Mouse (Mus musculus) intestine, embryonic 14.5 days (tissue): ENCODE data around the gene R3hdm4. TPM values are rescaled to one million over a fixed set of nuclear protein-coding genes. Genes with fewer than 3 reads are reported as not detected.
A peak's percentile ranks its signal among the peaks of the same experiment; 100 is the strongest.

Experiments used
- ATAC-seq: fragments of 200-750 bp; cut with Nextera tagmentation; replicated peaks from 2 replicates; pipeline ENCODE4 v1.8.0; 2017; ENCODE audit warnings: low read depth, moderate number of reproducible peaks, moderate TSS enrichment, moderate library complexity; ENCODE audit not compliant: low FRiP score, low TSS enrichment
- DNase-seq: peaks from one replicate; pipeline ENCODE4 v3.0.0-alpha.2; 2018; ENCODE audit warnings: low spot score
- H3K27ac ChIP-seq: fragments of 300-500 bp; sonication (generic); 2 replicates; pipeline ENCODE4 v1.5.1; 2014; ENCODE audit warnings: low read depth, mild to moderate bottlenecking, control low read depth
- H3K27me3 ChIP-seq: fragments of 300-500 bp; sonication (generic); replicated peaks from 2 replicates; pipeline ENCODE4 v1.6.1; 2014; ENCODE audit warnings: low read length, control low read depth; ENCODE audit not compliant: control insufficient read depth, insufficient read depth
- H3K36me3 ChIP-seq: fragments of 300-500 bp; sonication (generic); 2 replicates; pipeline ENCODE4 v1.6.1; 2014; ENCODE audit warnings: low read length, control low read depth; ENCODE audit not compliant: control insufficient read depth, insufficient read depth
- H3K4me1 ChIP-seq: fragments of 300-500 bp; sonication (generic); replicated peaks from 2 replicates; pipeline ENCODE4 v1.6.1; 2014; ENCODE audit warnings: low read length, control low read depth, mixed read lengths; ENCODE audit not compliant: control insufficient read depth, insufficient read depth
- H3K4me2 ChIP-seq: fragments of 300-500 bp; sonication (generic); 2 replicates; pipeline ENCODE4 v1.6.1; 2014; ENCODE audit warnings: low read length
- H3K4me3 ChIP-seq: fragments of 300-500 bp; sonication (generic); 2 replicates; pipeline ENCODE4 v1.5.1; 2014; ENCODE audit warnings: low read depth, low read length, control low read depth, mixed read lengths
- H3K9ac ChIP-seq: fragments of 300-500 bp; sonication (generic); 2 replicates; pipeline ENCODE4 v1.6.1; 2014; ENCODE audit warnings: mild to moderate bottlenecking, low read length
- H3K9me3 ChIP-seq: fragments of 300-500 bp; sonication (generic); 2 replicates; pipeline ENCODE4 v1.6.1; 2016; ENCODE audit warnings: low read length, control low read depth; ENCODE audit not compliant: control insufficient read depth
- WGBS: fragments of 180-500 bp; shearing (Covaris S2); extraction: QIAGEN DNeasy Blood & Tissue Kit; methylation state at CpG from one replicate; pipeline ENCODE4 v1.1.7; 2014; 5-methylcytosine and 5-hydroxymethylcytosine counted together
- polyA plus RNA-seq: library from polyadenylated mRNA; unstranded; fragments of >200 nt; fragmentation: Nextera tagmentation; extraction: Ambion mirVana; gene quantifications from 2 replicates; pipeline ENCODE4 v1.2.1, GENCODE M21; 2014

Gene R3hdm4
- polyA plus RNA-seq, 1 experiment from 2014 or later: 122 TPM

DNA sequence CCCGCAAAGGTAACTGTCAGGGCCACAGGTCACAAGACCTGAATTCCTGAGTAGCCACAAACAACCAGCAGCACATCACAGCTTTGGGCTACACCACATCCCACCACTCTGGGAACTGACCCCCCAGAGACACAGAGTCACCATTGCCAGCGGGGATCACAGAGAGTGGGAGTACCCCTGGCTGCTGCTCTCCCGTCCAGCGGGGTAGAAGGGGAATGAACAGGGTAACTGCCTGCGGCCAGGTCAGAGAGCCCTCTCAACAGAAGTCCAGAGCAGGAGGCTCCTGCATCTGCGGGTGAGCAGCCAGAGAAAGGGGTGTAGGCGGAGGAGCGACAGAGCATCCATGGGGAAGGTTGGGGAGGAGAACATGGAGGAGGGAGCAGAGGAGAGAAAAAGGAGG, 4.9 kb downstream of the R3hdm4 start:
- no peak for ATAC-seq
- H3K36me3 ChIP-seq: peaks cover 14% of the 10 kb centered on the region
- peak overlapping the region; percentile 85 for H3K4me2 ChIP-seq
- peak overlapping the region; percentile 87 for H3K9ac ChIP-seq
- 11% methylated on average over 8 of the region's 8 CpGs for WGBS
- peak overlapping the region; percentile 61 for H3K4me3 ChIP-seq
- H3K4me1 ChIP-seq: peaks cover 35% of the 10 kb centered on the region; the same call in 1 of the 2 replicates
- H3K27ac ChIP-seq: no peak overlapping the region
- DNase-seq: no peak
- no peaks in the 10 kb centered on the region for H3K9me3 ChIP-seq
- peaks cover 37% of the 10 kb centered on the region for H3K27me3 ChIP-seq

DNA sequence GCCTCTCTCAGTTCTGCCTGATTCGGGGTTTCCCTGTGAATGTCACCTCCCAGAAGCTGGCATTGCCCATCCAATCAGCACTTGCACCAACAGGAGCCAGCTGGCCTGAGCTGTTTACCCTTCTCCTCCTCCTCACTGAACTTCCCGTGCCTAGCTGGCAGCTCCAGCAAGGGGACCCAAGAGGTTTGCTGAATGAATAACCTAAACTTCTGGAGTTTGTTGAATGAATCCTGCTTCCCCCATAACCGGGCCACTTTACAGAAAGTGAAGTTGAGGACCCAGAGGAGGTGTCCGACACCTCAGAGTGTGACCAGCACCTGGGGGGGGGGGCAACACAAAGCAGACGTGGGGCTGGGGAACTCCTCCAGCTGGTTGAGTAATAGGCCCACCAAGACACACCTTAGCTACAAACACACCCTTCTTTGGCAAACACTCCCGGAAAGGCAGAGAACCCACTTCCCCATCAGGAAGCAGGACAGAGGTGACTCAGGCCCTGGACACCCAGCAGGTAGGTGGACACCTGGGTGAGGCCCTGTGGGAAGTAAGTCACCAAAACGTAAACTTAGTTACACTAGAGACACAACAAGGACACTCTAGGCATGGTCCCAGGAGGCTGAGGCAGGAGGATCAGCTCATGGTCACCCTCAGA, 5.9 kb downstream of the R3hdm4 start:
- Histone ChIP-seq H3K4me1 (peaks cover 34% of the 10 kb centered on the region; the same call in 1 of the 2 replicates), H3K4me3 (no peak overlapping the region), H3K27ac (no peak overlapping the region), H3K27me3 (peaks cover 27% of the 10 kb centered on the region), H3K4me2 (peak overlapping the region; percentile 85), H3K9me3 (no peaks in the 10 kb centered on the region), H3K9ac (no peak overlapping the region), H3K36me3 (peaks cover 24% of the 10 kb centered on the region)
- no peak for ATAC-seq
- DNase-seq: no peak
- WGBS: 60% methylated on average over 7 of the region's 7 CpGs

DNA sequence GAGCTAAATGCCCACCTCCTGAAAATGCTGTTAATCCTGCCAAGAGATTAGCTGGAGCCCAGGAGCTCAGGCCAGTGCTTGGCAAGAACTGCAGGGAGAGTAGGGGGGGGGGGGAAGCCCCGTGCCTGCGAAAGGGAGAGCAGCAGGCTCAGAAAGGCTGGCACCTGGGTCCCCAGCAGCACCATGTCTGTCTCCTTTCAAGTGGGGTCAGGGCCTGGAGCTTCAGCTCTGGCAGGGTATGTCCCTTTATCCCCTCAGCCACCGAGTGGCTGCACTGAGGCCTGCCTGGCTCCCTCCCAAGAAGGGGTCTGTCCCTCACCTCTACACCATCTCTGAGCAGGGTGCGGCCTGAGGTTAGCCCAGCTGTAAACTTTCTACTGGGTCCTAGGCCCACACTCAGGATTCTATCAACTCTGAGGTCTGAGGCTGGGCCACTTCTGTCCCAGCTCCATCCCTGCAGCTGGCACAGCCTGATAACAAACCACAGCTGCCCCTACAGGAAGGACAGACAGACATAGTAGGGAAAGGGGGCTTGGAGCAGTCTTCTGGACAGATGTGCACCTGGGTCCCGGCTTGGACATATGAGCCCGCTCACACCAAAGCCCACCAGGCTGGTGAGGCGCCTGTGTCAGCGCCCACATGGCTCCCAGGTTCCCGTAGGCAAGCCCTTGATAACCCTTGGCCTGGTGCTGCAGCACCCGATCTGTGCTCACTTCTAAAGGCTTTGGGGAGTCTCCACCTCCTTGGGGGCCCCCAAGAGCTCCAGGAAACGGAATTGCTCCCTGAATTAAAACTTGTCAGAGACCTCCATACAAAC, 6.7 kb downstream of the R3hdm4 start:
- no peak overlapping the region for H3K4me2 ChIP-seq
- no peak overlapping the region for H3K9ac ChIP-seq
- H3K27ac ChIP-seq: no peak overlapping the region
- peaks cover 19% of the 10 kb centered on the region for H3K27me3 ChIP-seq
- H3K4me1 ChIP-seq: peaks cover 37% of the 10 kb centered on the region; the same call in 1 of the 2 replicates
- H3K9me3 ChIP-seq: no peaks in the 10 kb centered on the region
- peaks cover 24% of the 10 kb centered on the region for H3K36me3 ChIP-seq
- no peak for DNase-seq
- H3K4me3 ChIP-seq: no peak overlapping the region
- WGBS: 70% methylated on average over 11 of the region's 11 CpGs
- no peak for ATAC-seq

DNA sequence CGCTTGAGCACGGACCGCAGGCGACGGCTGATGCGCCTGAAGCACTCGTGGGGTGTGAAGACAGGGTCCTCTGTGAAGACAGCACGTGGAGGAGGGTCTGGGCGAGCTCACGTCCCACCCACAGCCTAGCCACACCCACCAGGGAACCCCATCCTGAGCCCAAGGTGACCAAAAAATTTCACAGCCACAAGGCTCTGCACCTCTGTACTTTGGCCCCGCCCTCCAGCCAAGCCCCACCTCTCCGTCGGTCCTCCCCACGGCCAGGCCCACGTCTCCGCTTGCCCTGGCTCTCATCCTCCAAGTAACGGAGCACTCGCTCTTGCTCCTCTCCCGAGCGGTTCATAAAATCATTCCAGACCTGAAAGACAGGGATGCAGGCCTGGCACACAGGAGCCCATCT, 8.6 kb downstream of the R3hdm4 start:
- H3K36me3 ChIP-seq: peaks cover 24% of the 10 kb centered on the region
- no peak overlapping the region for H3K4me3 ChIP-seq
- 62% methylated on average over 20 of the region's 20 CpGs for WGBS

DNA sequence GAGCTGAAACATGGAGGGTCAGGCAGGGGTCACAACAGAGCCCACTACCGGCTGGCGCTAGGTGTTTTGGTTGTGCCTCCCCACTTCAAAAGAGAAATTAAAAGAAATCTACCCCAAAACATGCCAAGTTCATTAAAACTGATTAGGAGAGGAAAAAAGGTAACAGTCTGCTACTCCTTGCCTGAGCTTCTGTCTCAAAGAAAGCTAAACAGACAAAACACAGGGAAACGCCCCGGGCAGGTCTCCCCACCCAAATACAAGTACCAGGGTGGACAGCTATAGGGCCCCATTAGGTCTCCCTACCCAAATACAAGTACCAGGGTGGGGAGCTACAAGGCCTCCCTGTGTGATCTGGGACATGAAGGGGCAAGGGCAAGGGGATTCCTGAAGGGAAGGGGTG, 10.5 kb downstream of the R3hdm4 start, which contains the start of gene Gm26602:
Gm26602 (plus strand) TSS at position 301 of the 400 bp plus-strand sequence.
- no peak within 1 kb of the TSS for H3K4me3 ChIP-seq
- no peak within 1 kb of the TSS for H3K9ac ChIP-seq
- H3K9me3 ChIP-seq: no peaks in the 10 kb centered on the region
- peaks cover 18% of the 10 kb centered on the region; the same call in 1 of the 2 replicates for H3K4me1 ChIP-seq
- DNase-seq (no peak), ATAC-seq (no peak)
- no peak within 1 kb of the TSS for H3K4me2 ChIP-seq
- 90% methylated on average over 4 of the region's 4 CpGs for WGBS
- no peaks in the 10 kb centered on the region for H3K27me3 ChIP-seq
- H3K36me3 ChIP-seq: peaks cover 38% of the 10 kb centered on the region
- no peak within 1 kb of the TSS for H3K27ac ChIP-seq

More for the DNA sequence above, 8.6 kb downstream of the R3hdm4 start:
- no peak overlapping the region for H3K4me2 ChIP-seq
- no peaks in the 10 kb centered on the region for H3K9me3 ChIP-seq
- ATAC-seq (no peak), DNase-seq (no peak)
- peaks cover 28% of the 10 kb centered on the region; the same call in 1 of the 2 replicates for H3K4me1 ChIP-seq
- H3K9ac ChIP-seq: no peak overlapping the region
- H3K27me3 ChIP-seq: peaks cover under 1% of the 10 kb centered on the region; the same call in 1 of the 2 replicates
- no peak overlapping the region for H3K27ac ChIP-seq

DNA sequence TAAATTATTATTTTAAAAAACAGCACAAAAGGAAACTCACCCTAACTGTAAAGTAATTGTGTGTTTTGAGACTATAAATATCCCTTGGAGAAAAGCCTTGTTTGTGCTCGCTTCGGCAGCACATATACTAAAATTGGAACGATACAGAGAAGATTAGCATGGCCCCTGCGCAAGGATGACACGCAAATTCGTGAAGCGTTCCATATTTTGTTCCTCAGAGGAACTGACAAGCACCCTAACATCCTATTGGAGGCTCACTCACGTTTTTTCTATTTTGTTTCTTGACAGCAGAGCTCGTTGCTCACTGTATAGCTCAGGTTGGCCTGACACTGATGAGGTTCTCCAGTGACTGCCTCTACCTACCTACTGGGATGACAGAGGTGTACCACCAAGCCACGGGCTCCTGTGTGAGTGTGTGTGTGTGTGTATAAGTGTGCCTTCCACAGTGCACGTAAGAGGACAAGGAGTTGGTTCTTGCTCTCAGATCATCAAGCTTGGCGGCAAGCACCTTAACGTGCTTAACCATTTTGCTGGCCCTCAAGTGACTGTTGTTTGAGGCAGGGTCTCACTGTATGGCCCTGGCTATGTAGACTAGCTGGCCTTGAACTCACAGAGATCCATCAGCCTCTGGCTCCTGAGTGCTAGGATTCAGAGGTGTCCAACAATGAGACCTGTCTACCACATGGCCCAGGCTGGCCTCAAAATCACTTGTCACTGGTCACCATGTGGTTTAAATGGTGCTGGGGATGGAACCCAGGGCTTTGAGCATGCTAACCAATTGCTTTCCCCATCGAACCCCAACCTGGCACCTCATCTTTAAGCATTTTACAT, 11.7 kb downstream of the R3hdm4 start:
- Histone ChIP-seq H3K9me3 (no peaks in the 10 kb centered on the region; the same call in 1 of the 2 replicates), H3K4me1 (peaks cover 5% of the 10 kb centered on the region; the same call in 1 of the 2 replicates), H3K27me3 (no peaks in the 10 kb centered on the region), H3K4me2 (peak overlapping the region; percentile 46), H3K36me3 (peaks cover 48% of the 10 kb centered on the region), H3K9ac (peak overlapping the region; percentile 95), H3K27ac (peak overlapping the region; percentile 98), H3K4me3 (peak overlapping the region; percentile 79)
- WGBS: 22% methylated on average over 14 of the region's 14 CpGs
- ATAC-seq (peak; percentile 44; the same call in 1 of the 2 replicates), DNase-seq (peak; percentile 82)

DNA sequence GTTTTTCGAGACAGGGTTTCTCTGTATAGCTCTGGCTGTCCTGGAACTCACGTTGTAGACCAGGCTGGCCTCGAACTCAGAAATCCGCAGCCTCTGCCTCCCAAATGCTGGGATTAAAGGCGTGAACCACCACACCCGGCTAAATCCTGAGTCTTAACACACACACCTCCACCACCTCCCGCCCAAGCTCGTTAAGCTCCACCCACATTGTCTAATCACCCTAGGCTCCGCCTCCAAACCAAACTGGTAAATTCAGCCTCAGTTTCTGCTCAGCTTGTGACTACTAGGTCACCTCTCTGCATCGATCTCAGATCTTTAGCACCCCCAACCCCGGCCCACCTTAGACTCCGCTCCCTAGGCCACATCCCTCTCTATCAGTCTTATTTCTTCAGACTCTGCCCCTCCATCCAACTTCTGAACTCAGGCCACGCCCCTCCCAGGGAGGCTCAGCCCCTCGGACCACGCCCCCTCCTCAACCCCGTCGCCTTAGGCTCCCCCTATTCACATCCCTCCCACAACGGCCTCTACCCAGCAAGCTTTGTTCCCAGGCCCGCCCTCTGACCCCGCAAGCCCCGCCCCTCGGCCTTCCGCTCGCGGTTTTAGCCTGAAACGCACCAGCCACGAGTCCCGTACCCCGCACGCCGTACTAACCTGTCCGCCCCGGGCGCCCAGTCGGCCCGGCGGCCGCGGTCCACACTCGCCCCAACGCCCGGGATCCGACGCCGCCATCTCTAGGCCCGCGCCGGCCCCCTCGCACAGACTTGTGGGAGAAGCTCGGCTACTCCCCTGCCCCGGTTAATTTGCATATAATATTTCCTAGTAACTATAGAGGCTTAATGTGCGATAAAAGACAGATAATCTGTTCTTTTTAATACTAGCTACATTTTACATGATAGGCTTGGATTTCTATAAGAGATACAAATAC, 12.6 kb downstream of the R3hdm4 start, which contains the start of gene Med16:
Med16 (minus strand) TSS at position 757 of the 925 bp plus-strand sequence.
- Histone ChIP-seq H3K4me1 (0 out of 2 replicates have a peak, but pooled peaks cover 4% of the 10 kb centered on the region), H3K4me3 (peak within 1 kb of the TSS; percentile 79), H3K27ac (peak within 1 kb of the TSS; percentile 98), H3K4me2 (peak within 1 kb of the TSS; percentile 46), H3K9ac (peak within 1 kb of the TSS; percentile 95), H3K27me3 (no peaks in the 10 kb centered on the region), H3K36me3 (peaks cover 51% of the 10 kb centered on the region), H3K9me3 (no peaks in the 10 kb centered on the region; the same call in 1 of the 2 replicates)
- DNase-seq: peak; percentile 98
- peak; percentile 94 for ATAC-seq
- WGBS: under 1% methylated on average over 52 of the region's 52 CpGs
